Mouse (Mus musculus) neural tube, embryonic 13.5 days (tissue): ENCODE measurements around the gene Cx3cl1. TPM values are rescaled to one million over a fixed set of nuclear protein-coding genes. Genes with fewer than 3 reads are reported as not detected.
A peak's percentile ranks its signal among the peaks of the same experiment; 100 is the strongest.

ENCODE experiments used
- ATAC-seq: fragments of 200-750 bp; cut with Nextera tagmentation; 2 replicates; pipeline ENCODE4 v1.8.0; 2017; ENCODE audit warnings: low read depth, mild to moderate bottlenecking, moderate TSS enrichment, moderate library complexity
- H3K27ac ChIP-seq: fragments of 300-500 bp; sonication (generic); replicated peaks from 2 replicates; pipeline ENCODE4 v1.5.1; 2015; ENCODE audit warnings: moderate library complexity, mild to moderate bottlenecking, inconsistent platforms
- H3K27me3 ChIP-seq: fragments of 300-500 bp; sonication (generic); 2 replicates; pipeline ENCODE4 v1.6.1; 2015; ENCODE audit warnings: mild to moderate bottlenecking, inconsistent platforms
- H3K36me3 ChIP-seq: fragments of 300-500 bp; sonication (generic); 2 replicates; pipeline ENCODE4 v1.6.1; 2015; ENCODE audit warnings: mild to moderate bottlenecking, inconsistent platforms
- H3K4me1 ChIP-seq: fragments of 300-500 bp; sonication (generic); replicated peaks from 2 replicates; pipeline ENCODE4 v1.6.1; 2015; ENCODE audit warnings: inconsistent platforms
- H3K4me2 ChIP-seq: fragments of 300-500 bp; sonication (generic); 2 replicates; pipeline ENCODE4 v1.6.1; 2015; ENCODE audit warnings: inconsistent platforms, mild to moderate bottlenecking, moderate library complexity
- H3K4me3 ChIP-seq: fragments of 300-500 bp; sonication (generic); 2 replicates; pipeline ENCODE4 v1.5.1; 2015; ENCODE audit warnings: mild to moderate bottlenecking, inconsistent platforms
- H3K9ac ChIP-seq: fragments of 300-500 bp; sonication (generic); 2 replicates; pipeline ENCODE4 v1.6.1; 2015; ENCODE audit warnings: moderate library complexity, mild to moderate bottlenecking, inconsistent platforms
- H3K9me3 ChIP-seq: fragments of 300-500 bp; sonication (generic); 2 replicates; pipeline ENCODE4 v1.6.1; 2016; ENCODE audit warnings: inconsistent platforms
- WGBS: fragments of 180-500 bp; shearing (Covaris S2); methylation state at CpG from one replicate; pipeline ENCODE4 v1.1.7; 2015; 5-methylcytosine and 5-hydroxymethylcytosine counted together
- polyA plus RNA-seq: library from polyadenylated mRNA; unstranded; fragments of >200 nt; fragmentation: Nextera tagmentation; extraction: Ambion mirVana; gene quantifications from 2 replicates; pipeline ENCODE4 v1.2.1, GENCODE M21; 2015

Gene Cx3cl1
- polyA plus RNA-seq, 1 experiment from 2014 or later: 17.9 TPM

- no peak within 1 kb of the TSS for H3K9ac ChIP-seq
- H3K36me3 ChIP-seq: no peaks in the 10 kb centered on the region
- 93% methylated on average over 7 of the region's 7 CpGs for WGBS
- 0 out of 2 replicates have a peak, but pooled peaks cover 2% of the 10 kb centered on the region for H3K9me3 ChIP-seq
- no peak within 1 kb of the TSS for H3K4me2 ChIP-seq
- H3K27ac ChIP-seq: no peak within 1 kb of the TSS
- no peak within 1 kb of the TSS for H3K4me3 ChIP-seq
- H3K27me3 ChIP-seq: no peaks in the 10 kb centered on the region
- H3K4me1 ChIP-seq: no peaks in the 10 kb centered on the region
- no peak for ATAC-seq
Measured at GRCm38 (mm10) chr8:94745476-94746184, 26.2 kb upstream of the Cx3cl1 start, which contains the start of gene Ccl22. Ccl22 (plus strand) TSS chr8:94745590.

GRCm38 (mm10) chr8:94746832-94747231 is 25.0 kb upstream of the Cx3cl1 start:
- Histone ChIP-seq H3K9ac (no peak overlapping the region), H3K9me3 (no peaks in the 10 kb centered on the region), H3K27ac (no peak overlapping the region), H3K4me3 (no peak overlapping the region), H3K36me3 (no peaks in the 10 kb centered on the region), H3K4me2 (no peak overlapping the region), H3K27me3 (no peaks in the 10 kb centered on the region), H3K4me1 (no peaks in the 10 kb centered on the region)
- no peak for ATAC-seq
- 89% methylated on average over 8 of the region's 8 CpGs for WGBS

- no peak overlapping the region for H3K4me3 ChIP-seq
- no peaks in the 10 kb centered on the region for H3K36me3 ChIP-seq
- no peak overlapping the region for H3K27ac ChIP-seq
- H3K4me2 ChIP-seq: no peak overlapping the region
- ATAC-seq: no peak
- H3K27me3 ChIP-seq: no peaks in the 10 kb centered on the region
- H3K4me1 ChIP-seq: no peaks in the 10 kb centered on the region
- 62% methylated on average over 4 of the region's 4 CpGs for WGBS
- no peaks in the 10 kb centered on the region for H3K9me3 ChIP-seq
- H3K9ac ChIP-seq: no peak overlapping the region
Measured at GRCm38 (mm10) chr8:94748363-94748762, 23.4 kb upstream of the Cx3cl1 start.

GRCm38 (mm10) chr8:94749942-94750341 is 21.9 kb upstream of the Cx3cl1 start:
- Histone ChIP-seq H3K4me2 (no peak overlapping the region), H3K27me3 (no peaks in the 10 kb centered on the region), H3K9ac (no peak overlapping the region), H3K4me3 (no peak overlapping the region), H3K36me3 (no peaks in the 10 kb centered on the region), H3K27ac (no peak overlapping the region), H3K4me1 (no peaks in the 10 kb centered on the region), H3K9me3 (no peaks in the 10 kb centered on the region)
- WGBS: 81% methylated on average over 3 of the region's 3 CpGs
- ATAC-seq: no peak

- no peaks in the 10 kb centered on the region for H3K4me1 ChIP-seq
- 82% methylated on average over 10 of the region's 10 CpGs for WGBS
- no peak for ATAC-seq
- no peak overlapping the region for H3K9ac ChIP-seq
- no peak overlapping the region for H3K27ac ChIP-seq
- H3K4me3 ChIP-seq: no peak overlapping the region
- H3K36me3 ChIP-seq: no peaks in the 10 kb centered on the region
- no peak overlapping the region for H3K4me2 ChIP-seq
- H3K9me3 ChIP-seq: no peaks in the 10 kb centered on the region
- H3K27me3 ChIP-seq: no peaks in the 10 kb centered on the region
Measured at GRCm38 (mm10) chr8:94751023-94751849, 20.6 kb upstream of the Cx3cl1 start.

- Histone ChIP-seq H3K4me3 (no peak overlapping the region), H3K27ac (no peak overlapping the region), H3K4me2 (no peak overlapping the region), H3K27me3 (no peaks in the 10 kb centered on the region), H3K9me3 (no peaks in the 10 kb centered on the region), H3K9ac (no peak overlapping the region), H3K4me1 (no peaks in the 10 kb centered on the region), H3K36me3 (no peaks in the 10 kb centered on the region)
- WGBS: 87% methylated on average over 2 of the region's 2 CpGs
- ATAC-seq: no peak
Measured at GRCm38 (mm10) chr8:94754006-94754405, 17.8 kb upstream of the Cx3cl1 start.

GRCm38 (mm10) chr8:94754486-94754885 is 17.3 kb upstream of the Cx3cl1 start:
- Histone ChIP-seq H3K36me3 (no peaks in the 10 kb centered on the region), H3K4me2 (no peak overlapping the region), H3K27ac (no peak overlapping the region), H3K27me3 (no peaks in the 10 kb centered on the region), H3K4me3 (no peak overlapping the region), H3K9ac (no peak overlapping the region), H3K4me1 (no peaks in the 10 kb centered on the region), H3K9me3 (no peaks in the 10 kb centered on the region)
- 79% methylated on average over 2 of the region's 2 CpGs for WGBS
- ATAC-seq: no peak

GRCm38 (mm10) chr8:94767035-94767434 is 4.8 kb upstream of the Cx3cl1 start:
- Histone ChIP-seq H3K27me3 (peaks cover 21% of the 10 kb centered on the region), H3K4me1 (peaks cover 17% of the 10 kb centered on the region), H3K36me3 (no peaks in the 10 kb centered on the region), H3K9me3 (no peaks in the 10 kb centered on the region), H3K9ac (no peak overlapping the region), H3K4me2 (no peak overlapping the region), H3K4me3 (no peak overlapping the region), H3K27ac (no peak overlapping the region)
- ATAC-seq: no peak
- 83% methylated on average over 9 of the region's 9 CpGs for WGBS

- ATAC-seq: no peak
- Histone ChIP-seq H3K27ac (peak overlapping the region; percentile 70; the same call in 1 of the 2 replicates), H3K4me3 (no peak overlapping the region), H3K27me3 (peaks cover 28% of the 10 kb centered on the region), H3K4me2 (peak overlapping the region; percentile 78), H3K9ac (no peak overlapping the region), H3K36me3 (no peaks in the 10 kb centered on the region), H3K4me1 (peaks cover 41% of the 10 kb centered on the region), H3K9me3 (no peaks in the 10 kb centered on the region)
- WGBS: 52% methylated on average over 6 of the region's 6 CpGs
Measured at GRCm38 (mm10) chr8:94770945-94771344, 864 bp upstream of the Cx3cl1 start.

- Histone ChIP-seq H3K27ac (no peak overlapping the region), H3K4me3 (peak overlapping the region; percentile 54), H3K36me3 (no peaks in the 10 kb centered on the region), H3K27me3 (peaks cover 28% of the 10 kb centered on the region), H3K4me1 (peaks cover 45% of the 10 kb centered on the region), H3K4me2 (peak overlapping the region; percentile 78), H3K9me3 (no peaks in the 10 kb centered on the region), H3K9ac (peak overlapping the region; percentile 77)
- no peak for ATAC-seq
- 49% methylated on average over 6 of the region's 6 CpGs for WGBS
Measured at GRCm38 (mm10) chr8:94773048-94773447, 1.2 kb downstream of the Cx3cl1 start.

- 0 out of 2 replicates have a peak, but pooled peaks have one; percentile 1 for ATAC-seq
- Histone ChIP-seq H3K4me1 (peaks cover 52% of the 10 kb centered on the region), H3K36me3 (no peaks in the 10 kb centered on the region), H3K4me2 (peak overlapping the region; percentile 78), H3K4me3 (peak overlapping the region; percentile 54; the same call in 1 of the 2 replicates), H3K27ac (no peak overlapping the region), H3K9ac (peak overlapping the region; percentile 77), H3K27me3 (peaks cover 28% of the 10 kb centered on the region), H3K9me3 (no peaks in the 10 kb centered on the region)
- 16% methylated on average over 12 of the region's 12 CpGs for WGBS
Measured at GRCm38 (mm10) chr8:94773700-94774171, 1.9 kb downstream of the Cx3cl1 start.

GRCm38 (mm10) chr8:94774601-94775000 is 2.8 kb downstream of the Cx3cl1 start:
- no peaks in the 10 kb centered on the region for H3K9me3 ChIP-seq
- H3K27me3 ChIP-seq: peaks cover 28% of the 10 kb centered on the region
- WGBS: 97% methylated on average over 1 of the region's 1 CpGs
- no peaks in the 10 kb centered on the region for H3K36me3 ChIP-seq
- H3K27ac ChIP-seq: no peak overlapping the region
- no peak for ATAC-seq
- H3K4me2 ChIP-seq: no peak overlapping the region
- H3K9ac ChIP-seq: no peak overlapping the region
- H3K4me3 ChIP-seq: no peak overlapping the region
- peaks cover 55% of the 10 kb centered on the region for H3K4me1 ChIP-seq
